Mouse (Mus musculus) CH12.LX (cell line): Measurements from ENCODE around the gene Them7.

ENCODE experiments used
- CTCF ChIP-seq, 2 experiments: IDR thresholded peaks in 1 of 2; conservative IDR thresholded peaks in 1 of 2; 2 replicates each; pipeline ENCODE4 v1.5.1; 2011 to 2012; ENCODE audit warnings: low read depth in 2 of 2, low read length in 2 of 2, improper control_type of control experiment in 1 of 2, inconsistent platforms in 1 of 2, mild to moderate bottlenecking in 1 of 2, moderate library complexity in 1 of 2
- EP300 ChIP-seq: IDR thresholded peaks from 2 replicates; pipeline ENCODE4 v1.6.1; 2011; ENCODE audit warnings: low read length, improper control_type of control experiment
- GABPA ChIP-seq: IDR thresholded peaks from 2 replicates; pipeline ENCODE4 v1.6.1; 2012; ENCODE audit warnings: low read depth, low read length, improper control_type of control experiment, inconsistent platforms; ENCODE audit not compliant: insufficient replicate concordance
- HCFC1 ChIP-seq: IDR thresholded peaks from 2 replicates; pipeline ENCODE4 v1.6.1; 2012; ENCODE audit warnings: low read depth, mild to moderate bottlenecking, inconsistent platforms, low read length, improper control_type of control experiment
- MAX ChIP-seq: IDR thresholded peaks from 2 replicates; pipeline ENCODE4 v1.6.1; 2011; ENCODE audit warnings: low read length, improper control_type of control experiment
- MXI1 ChIP-seq: IDR thresholded peaks from 2 replicates; pipeline ENCODE4 v1.6.1; 2011; ENCODE audit warnings: mild to moderate bottlenecking, low read depth, low read length, improper control_type of control experiment
- POLR2A ChIP-seq: IDR thresholded peaks from 2 replicates; pipeline ENCODE4 v1.6.1; 2011; ENCODE audit warnings: low read depth, mild to moderate bottlenecking, improper control_type of control experiment, low read length
- POLR2AphosphoS2 ChIP-seq: IDR thresholded peaks from 2 replicates; pipeline ENCODE4 v1.6.1; 2011; ENCODE audit warnings: low read depth, low read length, improper control_type of control experiment
- RAD21 ChIP-seq: IDR thresholded peaks from 2 replicates; pipeline ENCODE4 v1.6.1; 2011; ENCODE audit warnings: low read depth, mild to moderate bottlenecking, low read length, improper control_type of control experiment, moderate library complexity
- UBTF ChIP-seq: IDR thresholded peaks from 2 replicates; pipeline ENCODE4 v1.6.1; 2012; ENCODE audit warnings: low read depth, mild to moderate bottlenecking, inconsistent platforms, low read length, improper control_type of control experiment, moderate library complexity
- USF1 ChIP-seq: IDR thresholded peaks from 2 replicates; pipeline ENCODE4 v1.6.1; 2014; ENCODE audit warnings: low read depth, mild to moderate bottlenecking, inconsistent platforms, low read length, improper control_type of control experiment

GRCm38 (mm10) chr2:105219664-105220063, 4.5 kb upstream of the Them7 start:
- no peak for TF ChIP-seq MAX
- TF ChIP-seq CTCF (conservative IDR thresholded peaks at IDR 0.05 in 1 of 2, IDR thresholded peaks at IDR 0.05 in 1 of 2; ENCODE audit: low read depth in 2 of 2, low read length in 2 of 2) = no peak
- no peak for TF ChIP-seq EP300
- no peak for TF ChIP-seq GABPA
- no peak for TF ChIP-seq UBTF
- TF ChIP-seq POLR2A = no peak
- no peak for TF ChIP-seq POLR2AphosphoS2
- TF ChIP-seq HCFC1 = no peak
- no peak for TF ChIP-seq USF1
- TF ChIP-seq RAD21 = no peak
- TF ChIP-seq MXI1 = no peak
